Mouse (Mus musculus): Measurements from ENCODE around the gene Arhgap23.

GRCm38 (mm10) chr11:97438868-97439267, 23.5 kb downstream of the Arhgap23 start:
- TF ChIP-seq CTCF (IDR thresholded peaks at IDR 0.05; ENCODE audit: borderline replicate concordance, extremely low read depth, insufficient read depth, insufficient read length) (no peak), POLR2A (IDR thresholded peaks at IDR 0.05; ENCODE audit: borderline replicate concordance, extremely low read depth, insufficient read depth, insufficient read length, poor library complexity, severe bottlenecking) (no peak)

All from brain, embryonic 14.5 days (tissue).